In genomic region chr3:29730062-29730760, GRCm38 (mm10) we compare ENCODE assay signal across 9 mouse cellular contexts.
DNase-seq lines count a peak whose midpoint lies in the region; ATAC-seq and TF ChIP-seq lines count a peak whose summit lies in the region.
"Had no signal": no experiment of that assay in that cellular context is flagged by ENCODE, and none has a peak within 500 bp of the region (broad histone marks: within the 10 kb centered on the region; RNA-seq: fewer than 3 reads in every experiment).

No protein-coding gene starts in this region.

- no peak overlapping the region for H3K9ac ChIP-seq in liver, adult 2 months (ENCODE audit: low read depth, low read length)
- no peak overlapping the region for H3K9ac ChIP-seq in liver, embryonic 11.5 days (ENCODE audit: low read depth, low read length)

- TF ChIP-seq CTCF in liver, adult 2 months (IDR thresholded peaks at IDR 0.05; ENCODE audit: low read depth, low read length) = peak; percentile 74
- peak; percentile 51; the same call in 1 of the 2 replicates for TF ChIP-seq CTCF in embryonic fibroblast, embryonic 13.5 days (IDR thresholded peaks at IDR 0.05; ENCODE audit: borderline replicate concordance, insufficient read depth, low read length)

- no peak for TF ChIP-seq POLR2A in liver, adult 2 months (IDR thresholded peaks at IDR 0.05; ENCODE audit: extremely low read depth, insufficient read depth, low read length)
- TF ChIP-seq POLR2A in embryonic fibroblast, embryonic 13.5 days (IDR thresholded peaks at IDR 0.05; ENCODE audit: low read depth, low read length) = no peak

- H3K27ac ChIP-seq in liver, adult 2 months (replicated peaks; ENCODE audit: insufficient read depth, low read depth, low read length) = no peak overlapping the region
- no peak overlapping the region for H3K27ac ChIP-seq in liver, embryonic 11.5 days (ENCODE audit: low read depth, low read length)
- no peak overlapping the region for H3K27ac ChIP-seq in embryonic fibroblast, embryonic 13.5 days (ENCODE audit: insufficient read depth, low read length)

- H3K79me2 ChIP-seq in liver, adult 2 months (ENCODE audit: control insufficient read depth, insufficient read depth, low read length) = no peaks in the 10 kb centered on the region

- H3K4me2 ChIP-seq in liver, embryonic 11.5 days = no peak overlapping the region

- H3K4me3 ChIP-seq in liver, adult 2 months (ENCODE audit: insufficient read depth, low read depth, low read length) = no peak overlapping the region
- H3K4me3 ChIP-seq in liver, embryonic 11.5 days (ENCODE audit: low read depth, low read length) = no peak overlapping the region
- no peak overlapping the region for H3K4me3 ChIP-seq in embryonic fibroblast, embryonic 13.5 days (ENCODE audit: insufficient read depth, low read length)
- H3K4me3 ChIP-seq: erythroblast, embryonic 14.5 days; megakaryocyte, embryonic 14.5 days had no signal

- 0 out of 2 replicates have a peak, but pooled peaks cover 2% of the 10 kb centered on the region for H3K27me3 ChIP-seq in liver, adult 2 months (ENCODE audit: control insufficient read depth, insufficient read depth, low read length)
- H3K27me3 ChIP-seq in liver, embryonic 11.5 days (replicated peaks; ENCODE audit: control insufficient read depth, insufficient read depth, low read length) = no peaks in the 10 kb centered on the region
- H3K27me3 ChIP-seq: megakaryocyte, embryonic 14.5 days had no signal

- H3K36me3 ChIP-seq in liver, adult 2 months (ENCODE audit: control insufficient read depth, insufficient read depth, low read length) = no peaks in the 10 kb centered on the region
- H3K36me3 ChIP-seq in liver, embryonic 11.5 days (ENCODE audit: control insufficient read depth, insufficient read depth, low read length) = no peaks in the 10 kb centered on the region

- ATAC-seq in liver, embryonic 11.5 days (replicated peaks; ENCODE audit: low FRiP score) = no peak
- ATAC-seq in megakaryocyte-erythroid progenitor cell, adult 5-6 weeks (replicated peaks; ENCODE audit: low FRiP score, low TSS enrichment, poor library complexity, severe bottlenecking) = no peak

- H3K4me1 ChIP-seq in liver, adult 2 months (ENCODE audit: control insufficient read depth, insufficient read depth, low read length) = peaks cover 6% of the 10 kb centered on the region; the same call in 1 of the 2 replicates
- H3K4me1 ChIP-seq in liver, embryonic 11.5 days (replicated peaks; ENCODE audit: control insufficient read depth, insufficient read depth, low read length) = no peaks in the 10 kb centered on the region
- no peaks in the 10 kb centered on the region for H3K4me1 ChIP-seq in embryonic fibroblast, embryonic 13.5 days (ENCODE audit: control insufficient read depth, insufficient read depth, low read length)
- H3K4me1 ChIP-seq: megakaryocyte, embryonic 14.5 days had no signal

- no peaks in the 10 kb centered on the region for H3K9me3 ChIP-seq in liver, embryonic 11.5 days (ENCODE audit: control insufficient read depth, low read length)
- H3K9me3 ChIP-seq: megakaryocyte, embryonic 14.5 days had no signal

- WGBS in liver, adult 2 months = 22% methylated on average over 4 of the region's 4 CpGs
- WGBS in liver, embryonic 11.5 days = 20% methylated on average over 4 of the region's 4 CpGs

- DNase-seq in liver, adult 2 months (ENCODE audit: extremely low read depth, low read depth, low spot score) = peak; percentile 61
- DNase-seq in liver, embryonic 11.5 days (ENCODE audit: low spot score) = no peak
- peak; percentile 44 for DNase-seq in adrenal gland, postnatal 14 days
- peak; percentile 68 for DNase-seq in kidney, postnatal 10 days
- peak; percentile 28 to 54 for DNase-seq in lung, postnatal 4 days
